Mouse (Mus musculus): Measurements from ENCODE around the gene Fcgr3. TPM values are rescaled to one million over a fixed set of nuclear protein-coding genes. Genes with fewer than 3 reads are reported as not detected.

The Fcgr3 gene
- total RNA-seq, 1 experiment from 2014 or later: 30.2 TPM

DNA sequence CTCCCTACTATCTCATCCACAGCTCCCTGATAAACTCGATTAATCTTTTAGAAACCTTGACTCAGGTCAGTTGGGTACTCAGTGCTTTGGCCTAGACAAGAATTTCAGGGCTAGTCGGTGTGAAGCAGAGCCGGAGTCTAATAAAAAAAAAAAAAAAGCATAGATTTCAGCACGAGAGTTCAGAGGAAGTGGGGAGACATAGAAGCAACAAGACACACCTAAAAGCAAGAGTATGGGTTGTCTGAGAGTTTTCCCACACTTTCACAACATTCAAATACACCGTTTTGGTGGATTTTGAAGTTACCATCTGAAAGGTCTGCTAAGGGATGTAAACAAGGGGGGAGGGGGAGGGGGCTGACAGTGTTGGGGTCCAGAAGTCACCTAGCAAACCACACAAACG is 59.7 kb downstream of the Fcgr3 start:
- no peak for ATAC-seq (replicated peaks in 1 of 2; ENCODE audit: insufficient read depth in 1 of 2, low FRiP score in 2 of 2, low TSS enrichment in 1 of 2, low read depth in 1 of 2, poor library complexity in 2 of 2, severe bottlenecking in 2 of 2)

Other genes starting within 250 kb of the Fcgr3 start
- gene Atf6, start 197.2 kb downstream of the Fcgr3 start, total RNA-seq (2017): 25.2 and 26.2 TPM in 2 replicates
- gene Gm26620, start 179.9 kb downstream of the Fcgr3 start, total RNA-seq (2017): 1.8 TPM in 1 of 2 replicates, not detected in the other
- gene Dusp12, start 179.4 kb downstream of the Fcgr3 start, total RNA-seq (2017): 10.8 and 18.7 TPM in 2 replicates
- not detected in 2 replicates for gene Fcrlb, start 152.0 kb downstream of the Fcgr3 start, total RNA-seq (2017)
- gene Fcrla, start 137.4 kb downstream of the Fcgr3 start, total RNA-seq (2017): 0.65 and 1.1 TPM in 2 replicates
- 18.5 and 26.0 TPM in 2 replicates for gene Fcgr2b, start 88.4 kb downstream of the Fcgr3 start, total RNA-seq (2017)
- 1.1 and 6.9 TPM in 2 replicates for gene Fcgr4, start 46.0 kb downstream of the Fcgr3 start, total RNA-seq (2017)
- gene Cfap126, start 49.0 kb upstream of the Fcgr3 start, total RNA-seq (2017): 2.4 and 3.3 TPM in 2 replicates
- gene Sdhc, start 85.7 kb upstream of the Fcgr3 start, total RNA-seq (2017): 52.4 and 87.6 TPM in 2 replicates
- not detected in 2 replicates for gene Mpz, start 85.8 kb upstream of the Fcgr3 start, total RNA-seq (2017)
- gene Pcp4l1, start 131.3 kb upstream of the Fcgr3 start, total RNA-seq (2017): 42.7 and 46.5 TPM in 2 replicates
- gene Nr1i3, start 149.0 kb upstream of the Fcgr3 start, total RNA-seq (2017): 0.81 and 1.5 TPM in 2 replicates
- gene Tomm40l, start 157.6 kb upstream of the Fcgr3 start, total RNA-seq (2017): 17.5 and 25.0 TPM in 2 replicates
- not detected in 2 replicates for gene Apoa2, start 160.1 kb upstream of the Fcgr3 start, total RNA-seq (2017)
- gene Fcer1g, start 169.4 kb upstream of the Fcgr3 start, total RNA-seq (2017): 44.5 and 76.7 TPM in 2 replicates
- gene Adamts4, start 185.5 kb upstream of the Fcgr3 start, total RNA-seq (2017): 0.25 TPM in 1 of 2 replicates, not detected in the other
- gene Ndufs2, start 186.5 kb upstream of the Fcgr3 start, total RNA-seq (2017): 260 and 369 TPM in 2 replicates
- gene B4galt3, start 205.4 kb upstream of the Fcgr3 start, total RNA-seq (2017): 13.7 and 43.0 TPM in 2 replicates
- 9.5 and 35.5 TPM in 2 replicates for gene Ppox, start 216.3 kb upstream of the Fcgr3 start, total RNA-seq (2017)
- 26.5 and 31.8 TPM in 2 replicates for gene Usp21, start 223.1 kb upstream of the Fcgr3 start, total RNA-seq (2017)
- 56.5 and 92.4 TPM in 2 replicates for gene Ufc1, start 230.1 kb upstream of the Fcgr3 start, total RNA-seq (2017)

Data from hematopoietic stem cell, adult 5-6 weeks (primary cell).